8 mouse cellular contexts compared by ENCODE assay signal in genomic region chr2:167932727-167933231, GRCm38 (mm10). TPM values are rescaled to one million over a fixed set of nuclear protein-coding genes. Genes with fewer than 3 reads are reported as not detected.
A peak's percentile ranks its signal among the peaks of the same experiment; 100 is the strongest.
DNase-seq lines count a peak whose midpoint lies in the region; ATAC-seq and TF ChIP-seq lines count a peak whose summit lies in the region.

No protein-coding gene starts in this region.

- no peak for TF ChIP-seq CTCF in gastrocnemius, adult 2 months (IDR thresholded peaks at IDR 0.05)

- H3K27ac ChIP-seq in gastrocnemius, adult 2 months = peak overlapping the region; percentile 97
- H3K27ac ChIP-seq in embryonic facial prominence, embryonic 14.5 days (replicated peaks; ENCODE audit: low read depth, low read length) = peak overlapping the region; percentile 85; the same call in 1 of the 2 replicates
- H3K27ac ChIP-seq in limb, embryonic 13.5 days = 0 out of 2 replicates have a peak overlapping the region, but pooled peaks have one; percentile 28
- peak overlapping the region; percentile 62; the same call in 1 of the 2 replicates for H3K27ac ChIP-seq in neural tube, embryonic 11.5 days (ENCODE audit: low read depth, low read length)

- H3K4me2 ChIP-seq in embryonic facial prominence, embryonic 14.5 days (ENCODE audit: low read depth, low read length) = peak overlapping the region; percentile 80
- peak overlapping the region; percentile 96 for H3K4me2 ChIP-seq in limb, embryonic 13.5 days (replicated peaks)
- peak overlapping the region; percentile 49 for H3K4me2 ChIP-seq in neural tube, embryonic 11.5 days (ENCODE audit: low read depth)

- no peaks in the 10 kb centered on the region for H3K36me3 ChIP-seq in embryonic facial prominence, embryonic 14.5 days (ENCODE audit: control insufficient read depth, insufficient read depth, low read length)
- H3K36me3 ChIP-seq in limb, embryonic 13.5 days = no peaks in the 10 kb centered on the region
- no peaks in the 10 kb centered on the region for H3K36me3 ChIP-seq in neural tube, embryonic 11.5 days (ENCODE audit: control insufficient read depth, insufficient read depth, low read length)

- DNase-seq in gastrocnemius, adult 2 months = no peak
- DNase-seq in gastrocnemius, adult 18-20 months (ENCODE audit: low spot score) = no peak
- DNase-seq in embryonic facial prominence, embryonic 14.5 days (ENCODE audit: low spot score) = no peak
- peak; percentile 40 for DNase-seq in neural tube, embryonic 11.5 days (ENCODE audit: low spot score)
- no peak for DNase-seq in layer of hippocampus, postnatal 14 days (ENCODE audit: low spot score in 2 of 2)
- DNase-seq in kidney, postnatal 36 days = no peak

- intact Hi-C loops in gastrocnemius, adult 2 months (cut with DNase I) = no loop called here

- H3K9me3 ChIP-seq in embryonic facial prominence, embryonic 14.5 days (ENCODE audit: control insufficient read depth, low read length) = no peaks in the 10 kb centered on the region
- H3K9me3 ChIP-seq in limb, embryonic 13.5 days = no peaks in the 10 kb centered on the region
- H3K9me3 ChIP-seq in neural tube, embryonic 11.5 days (ENCODE audit: control insufficient read depth, low read length) = no peaks in the 10 kb centered on the region

- no peaks in the 10 kb centered on the region for H3K27me3 ChIP-seq in embryonic facial prominence, embryonic 14.5 days (replicated peaks; ENCODE audit: control insufficient read depth, insufficient read depth, low read length)
- no peaks in the 10 kb centered on the region for H3K27me3 ChIP-seq in limb, embryonic 13.5 days
- H3K27me3 ChIP-seq in neural tube, embryonic 11.5 days (ENCODE audit: control insufficient read depth, insufficient read depth, low read length) = no peaks in the 10 kb centered on the region

- WGBS in embryonic facial prominence, embryonic 14.5 days = under 1% methylated on average over 17 of the region's 18 CpGs
- 2% methylated on average over 18 of the region's 18 CpGs for WGBS in limb, embryonic 13.5 days
- WGBS in neural tube, embryonic 11.5 days = 2% methylated on average over 18 of the region's 18 CpGs

- H3K9ac ChIP-seq in embryonic facial prominence, embryonic 14.5 days (ENCODE audit: low read depth, low read length) = peak overlapping the region; percentile 86
- H3K9ac ChIP-seq in limb, embryonic 13.5 days = peak overlapping the region; percentile 91
- H3K9ac ChIP-seq in neural tube, embryonic 11.5 days (ENCODE audit: low read length) = peak overlapping the region; percentile 90

- peak overlapping the region; percentile 93 for H3K4me3 ChIP-seq in gastrocnemius, adult 2 months
- H3K4me3 ChIP-seq in embryonic facial prominence, embryonic 14.5 days (ENCODE audit: low read depth, low read length) = peak overlapping the region; percentile 88
- H3K4me3 ChIP-seq in limb, embryonic 13.5 days = peak overlapping the region; percentile 95
- peak overlapping the region; percentile 96 for H3K4me3 ChIP-seq in neural tube, embryonic 11.5 days (ENCODE audit: low read depth, low read length)

- H3K4me1 ChIP-seq in embryonic facial prominence, embryonic 14.5 days (ENCODE audit: control insufficient read depth, insufficient read depth, low read length) = peaks cover 16% of the 10 kb centered on the region; the same call in 1 of the 2 replicates
- H3K4me1 ChIP-seq in limb, embryonic 13.5 days = peaks cover 28% of the 10 kb centered on the region
- peaks cover 9% of the 10 kb centered on the region for H3K4me1 ChIP-seq in neural tube, embryonic 11.5 days (ENCODE audit: control insufficient read depth, insufficient read depth, low read length)

- ATAC-seq in CD4-positive, CD25-positive, alpha-beta regulatory T cell, adult 4 months = peak; percentile 16
- peak; percentile 54 for ATAC-seq in embryonic facial prominence, embryonic 14.5 days (ENCODE audit: low read depth)
- ATAC-seq in limb, embryonic 13.5 days (ENCODE audit: low FRiP score, low read depth) = peak; percentile 35; the same call in 1 of the 2 replicates
- ATAC-seq in neural tube, embryonic 11.5 days (ENCODE audit: insufficient read depth, low FRiP score, low TSS enrichment) = peak; percentile 61

RNA-seq across cellular contexts. Expression of gene Ptpn1, which starts 0.9 kb away (rescaled TPM):
- total RNA-seq in gastrocnemius, adult 2 months (2021) = 10 to 100 TPM; 15.4 to 19.6 TPM
- 10 to 100 TPM; 17.6 to 19.3 TPM for total RNA-seq in gastrocnemius, adult 18-20 months (2021)
- polyA plus RNA-seq in CD4-positive, CD25-positive, alpha-beta regulatory T cell, adult 4 months (2017; shearing (Covaris generic)) = 100 to 1,000 TPM in 1 of 2 experiments, 10 to 100 TPM in 1; 99.2 to 126 TPM
- polyA plus RNA-seq in embryonic facial prominence, embryonic 14.5 days (2014; fragmentation: Nextera tagmentation; extraction: Ambion mirVana) = 49.4 and 49.7 TPM in 2 replicates
- 54.0 and 54.9 TPM in 2 replicates for polyA plus RNA-seq in limb, embryonic 13.5 days (2015; fragmentation: Nextera tagmentation; extraction: Ambion mirVana)
- 84.3 and 98.9 TPM in 2 replicates for polyA plus RNA-seq in neural tube, embryonic 11.5 days (2014; fragmentation: Nextera tagmentation; extraction: Ambion mirVana)
- 10 to 100 TPM; 65.4 to 67.7 TPM for total RNA-seq in layer of hippocampus, postnatal 14 days (2021)

Comparison
In these comparisons a context has a peak if more than half of its experiments do, and no peak if none do; other contexts are left out.
1. H3K27ac ChIP-seq: peak in every context shown above with its lines; median percentile 97 in gastrocnemius, adult 2 months; 85 in embryonic facial prominence, embryonic 14.5 days; 62 in neural tube, embryonic 11.5 days; 28 in limb, embryonic 13.5 days.